Mouse (Mus musculus): ENCODE data around the gene Corin.

- TF ChIP-seq EP300 (IDR thresholded peaks at IDR 0.05; ENCODE audit: low read depth) (no peak), CTCF (IDR thresholded peaks at IDR 0.05; ENCODE audit: low read depth) (no peak)
These were observed 102.5 kb downstream of the Corin start for GRCm38 (mm10) chr5:72401778-72402177.

All from heart, postnatal 0 days (tissue).